Mouse (Mus musculus): ENCODE measurements around the gene Aacs. TPM values are rescaled to one million over a fixed set of nuclear protein-coding genes. Genes with fewer than 3 reads are reported as not detected.

Aacs gene
- total RNA-seq, 2 experiments from 2014 or later = 3.3 to 4.8 TPM

DNA sequence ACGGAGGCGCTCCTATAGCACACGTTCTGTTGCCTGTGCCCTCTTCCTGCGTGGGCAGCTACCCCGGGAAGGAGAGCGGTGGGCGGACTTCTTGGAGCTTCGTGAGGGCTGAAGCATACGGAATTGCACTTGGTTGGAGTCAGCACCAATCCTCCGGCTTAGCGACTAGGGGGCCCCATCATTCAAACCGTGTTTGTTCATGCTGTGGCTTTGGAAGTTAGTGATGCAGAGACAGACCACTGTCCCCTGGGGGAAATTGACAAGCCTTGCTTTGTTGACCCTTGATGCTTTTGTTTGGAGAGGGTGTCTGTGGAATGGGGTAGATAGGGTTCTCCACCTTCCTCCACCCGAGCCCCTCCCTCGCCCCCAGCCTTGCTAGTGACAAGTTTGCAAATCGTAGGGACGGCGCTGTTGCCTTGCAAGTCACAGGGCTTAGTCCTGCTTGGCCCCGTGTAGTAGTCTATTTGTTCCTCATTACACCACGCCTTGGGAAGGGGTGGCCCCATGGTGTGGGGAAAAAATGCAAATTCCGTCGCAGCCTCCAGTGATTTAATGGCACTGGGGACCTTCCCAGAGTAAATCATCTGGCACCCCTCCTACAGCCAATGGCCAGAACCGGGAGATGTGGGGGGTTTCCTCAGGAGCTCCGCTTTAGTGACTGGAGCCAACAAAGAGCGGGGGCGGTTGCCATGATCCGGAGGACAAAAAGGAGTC is 59.2 kb downstream of the Aacs start:
- DNase-seq = no peak

DNA sequence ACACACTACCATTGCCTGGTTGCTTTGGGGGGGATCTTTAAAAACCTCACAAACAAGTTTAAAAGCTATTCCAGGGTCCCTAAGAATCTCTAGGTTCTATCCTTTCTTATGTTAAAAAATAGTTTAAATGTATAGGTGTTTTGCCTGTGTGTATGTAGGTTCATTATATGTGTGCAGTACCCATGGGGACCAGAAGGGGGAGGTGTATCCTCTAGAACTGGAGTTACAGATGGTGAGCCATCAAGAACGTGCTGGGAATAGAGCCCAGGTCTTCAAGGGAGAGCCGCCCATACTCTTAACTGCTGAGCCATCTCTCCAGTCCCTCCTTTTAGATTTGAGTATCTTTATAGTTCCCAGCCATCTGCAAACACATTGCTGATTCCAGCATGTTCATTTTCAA is 69.5 kb downstream of the Aacs start:
- no peak for DNase-seq

DNA sequence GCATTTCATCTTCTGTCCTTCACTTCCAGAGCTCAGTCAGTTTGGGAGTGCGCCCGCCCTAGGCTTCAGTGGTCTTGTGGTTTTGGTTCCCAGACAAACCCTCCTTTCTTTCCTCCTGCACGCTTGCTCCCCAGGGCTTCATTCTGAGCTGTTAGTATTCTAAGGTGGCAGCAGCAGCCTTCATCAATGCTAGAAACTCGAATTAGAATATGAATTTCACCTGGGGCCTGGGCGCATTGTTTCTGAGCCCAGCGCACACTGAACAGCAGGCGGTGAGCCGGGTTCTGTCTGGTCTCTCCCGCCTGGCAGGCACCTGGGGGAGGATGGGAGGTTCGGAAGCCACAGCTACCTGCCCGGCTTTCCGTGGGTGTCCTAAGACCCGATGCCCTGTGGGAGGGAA is 70.7 kb downstream of the Aacs start:
- no peak for DNase-seq

DNA sequence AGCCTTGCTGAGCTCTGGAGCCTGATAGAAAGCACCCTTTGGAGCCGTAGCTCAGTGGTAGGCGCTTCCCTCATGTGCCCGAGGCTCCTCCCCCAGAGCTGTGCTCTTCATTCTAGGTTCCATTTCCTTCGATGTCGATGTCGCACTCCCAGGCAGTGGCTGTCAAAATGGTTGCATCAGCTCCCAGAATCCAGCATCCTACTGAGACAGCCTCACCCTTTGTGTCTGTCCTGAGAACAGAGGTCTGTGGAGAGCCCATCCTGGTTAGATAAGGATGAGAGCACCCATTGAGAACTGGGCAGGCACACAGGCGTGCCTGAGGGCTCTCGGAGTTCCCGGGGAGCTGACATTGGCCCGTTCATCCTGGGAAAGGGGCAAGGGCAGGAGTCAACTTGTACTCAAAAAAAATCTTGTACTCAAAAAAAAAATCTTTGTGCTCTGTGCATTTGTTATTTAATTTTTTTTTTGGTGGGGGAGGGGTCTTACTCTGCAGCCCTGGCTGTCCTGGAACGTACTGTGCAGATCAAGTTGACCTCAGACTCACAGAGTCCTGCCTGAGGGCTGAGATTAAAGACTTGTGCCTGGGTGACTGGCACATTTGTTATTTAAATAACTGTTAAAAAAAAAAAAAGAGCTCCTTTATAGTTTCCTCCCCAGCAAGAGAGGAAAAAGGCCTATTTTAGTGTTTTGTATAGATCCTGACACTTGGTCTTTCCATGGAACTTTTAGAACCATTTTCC is 74.3 kb downstream of the Aacs start:
- DNase-seq = no peak

DNA sequence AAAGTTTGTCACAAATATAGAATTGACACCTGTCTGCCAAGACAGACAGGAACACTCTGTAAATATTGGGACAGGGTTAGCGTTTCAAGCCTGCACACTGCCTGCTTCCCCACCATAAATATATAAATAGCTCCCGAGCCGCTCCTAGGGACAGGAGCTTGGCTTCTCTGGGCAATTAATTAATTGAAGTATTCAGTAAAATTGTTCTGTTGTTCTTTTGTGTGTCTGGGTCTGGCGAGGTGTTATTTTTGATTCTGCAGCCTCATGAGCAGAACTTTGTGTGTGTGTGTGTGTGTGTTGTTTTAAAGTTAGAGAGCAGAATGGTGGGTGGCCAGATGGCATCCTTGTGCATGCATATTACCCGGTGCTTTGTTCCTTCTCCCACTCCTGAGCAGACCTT is 80.1 kb downstream of the Aacs start:
- no peak for DNase-seq

DNA sequence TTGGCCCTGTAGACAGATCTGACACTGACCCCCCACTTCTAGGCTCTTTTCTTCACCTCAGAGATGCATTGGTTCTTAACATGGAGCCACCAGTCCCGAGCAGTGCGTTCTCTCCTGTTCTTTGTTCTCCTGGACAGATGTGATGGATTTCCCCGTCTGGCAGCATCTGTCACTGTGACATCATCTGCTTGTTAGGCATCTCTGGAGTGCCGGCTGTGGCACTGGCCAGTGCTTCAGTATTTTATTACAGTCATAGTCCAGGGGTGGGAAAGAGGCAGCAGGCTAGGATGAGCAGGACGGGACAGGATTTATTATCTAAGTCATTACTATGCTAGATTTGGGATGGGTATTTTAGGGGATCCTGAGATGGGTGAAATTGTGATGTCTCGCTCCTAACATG is 87.9 kb downstream of the Aacs start:
- DNase-seq = no peak

DNA sequence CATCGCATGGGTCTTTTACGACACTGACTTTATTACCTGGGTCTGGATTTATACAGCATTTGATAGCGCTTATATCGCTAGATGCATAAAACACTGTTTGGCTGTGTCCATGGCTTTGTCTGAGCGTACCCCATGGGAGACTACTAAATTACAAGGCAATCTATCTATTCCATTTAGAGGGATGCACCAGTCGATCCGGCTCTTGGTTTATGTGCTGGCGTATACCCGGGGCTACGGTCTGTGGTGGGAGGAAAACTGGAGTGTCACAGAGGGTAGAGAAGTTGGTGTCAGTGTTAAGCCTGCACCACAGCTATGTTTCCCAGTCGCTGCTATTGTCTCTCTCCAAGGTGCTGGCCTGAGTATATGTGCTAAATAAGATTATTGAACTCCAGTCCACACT is 90.1 kb downstream of the Aacs start:
- DNase-seq = no peak

Small RNAs within 50 kb of the gene (microRNA-seq; reads per million reads assigned to microRNA genes)
- 0 reads per million in 2 experiments for gene Gm27551 (ENCODE audit: borderline replicate concordance in 2 of 2)

Other genes with a start within 250 kb of the Aacs start
- 10 to 100 TPM; 11.7 to 25.2 TPM for gene Scarb1, start 134.7 kb upstream of the Aacs start, total RNA-seq (2021)
- not detected for gene Gm10382, start 86.5 kb upstream of the Aacs start, total RNA-seq (2021)
- 1,000 to 10,000 TPM in 1 of 2 experiments, 100 to 1,000 TPM in 1; 606 to 1,413 TPM for gene Ubc, start 85.6 kb upstream of the Aacs start, total RNA-seq (2021)
- 1 to 10 TPM; 3.6 to 3.8 TPM for gene Dhx37, start 41.7 kb upstream of the Aacs start, total RNA-seq (2021)
- gene Bri3bp, start 34.2 kb upstream of the Aacs start, total RNA-seq (2021) = 1 to 10 TPM; 3.5 to 4.7 TPM
- gene Tmem132b, start 56.0 kb downstream of the Aacs start, total RNA-seq (2021) = under 1 TPM; 0.03 to 0.24 TPM